ENCODE assay signal across 7 mouse cellular contexts in the genomic region with DNA sequence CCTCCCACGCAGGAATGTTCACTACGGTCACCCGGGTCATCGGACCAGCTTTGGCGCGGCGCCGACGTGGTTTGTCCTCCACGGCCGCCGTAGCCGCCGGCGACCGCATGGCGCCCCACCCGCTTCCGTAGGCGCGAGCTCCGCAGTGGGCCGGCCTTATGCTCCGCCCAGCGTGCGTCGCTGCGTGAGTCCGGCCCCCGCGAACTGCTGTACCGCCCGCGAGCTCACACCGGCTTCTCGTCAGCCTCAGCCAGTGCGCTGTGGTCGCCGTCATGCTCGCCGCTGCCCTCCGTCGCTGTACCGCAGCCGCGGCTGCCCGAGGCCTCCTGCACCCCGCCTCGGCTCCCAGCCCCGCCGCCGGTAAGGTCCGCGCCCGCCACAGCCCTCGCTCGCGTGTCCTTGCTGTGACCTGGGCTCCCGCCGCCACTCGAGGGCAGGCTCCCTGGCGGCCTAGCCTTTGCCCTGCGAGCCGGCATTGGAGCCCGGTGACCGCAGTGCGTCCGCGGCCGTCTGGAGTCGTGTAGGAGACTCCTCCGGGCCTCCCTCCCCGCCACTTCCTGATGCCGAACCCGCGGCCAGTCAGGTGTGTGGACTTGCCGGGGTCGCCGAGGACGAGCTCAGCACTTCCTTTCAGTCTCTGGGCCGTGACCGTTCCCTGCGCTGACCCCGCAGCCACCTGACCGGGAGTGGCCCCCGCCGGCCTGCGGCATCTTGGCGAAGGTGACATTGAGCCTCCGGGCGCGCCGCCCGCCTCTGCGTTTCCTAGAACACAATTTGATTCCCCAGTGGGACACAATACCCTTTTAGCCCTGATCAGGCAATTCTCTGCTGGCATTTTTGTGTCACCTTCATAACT. TPM values are rescaled to one million over a fixed set of nuclear protein-coding genes. Genes with fewer than 3 reads are reported as not detected.
DNase-seq lines count a peak whose midpoint lies in the region; ATAC-seq and TF ChIP-seq lines count a peak whose summit lies in the region.

A gene (plus strand): TSS at position 219 of the 856 bp plus-strand sequence.

- no peaks in the 10 kb centered on the region for H3K9me3 ChIP-seq in intestine, postnatal 0 days (ENCODE audit: control insufficient read depth)
- H3K9me3 ChIP-seq in midbrain, embryonic 12.5 days, result no peaks in the 10 kb centered on the region

- TF ChIP-seq POLR2A in small intestine, adult 2 months (IDR thresholded peaks at IDR 0.05; ENCODE audit: low read depth, low read length), result peak; percentile 93

- no peaks in the 10 kb centered on the region for H3K27me3 ChIP-seq in intestine, postnatal 0 days (replicated peaks; ENCODE audit: control insufficient read depth, insufficient read depth, low read length)
- H3K27me3 ChIP-seq in midbrain, embryonic 12.5 days, result no peaks in the 10 kb centered on the region
- no peaks in the 10 kb centered on the region for H3K27me3 ChIP-seq in small intestine, adult 2 months (ENCODE audit: control insufficient read depth, insufficient read depth, low read length)

- peak within 1 kb of the TSS; percentile 96 for H3K4me3 ChIP-seq in intestine, postnatal 0 days (ENCODE audit: low read depth, low read length)
- H3K4me3 ChIP-seq in midbrain, embryonic 12.5 days, result peak within 1 kb of the TSS; percentile 97
- peak within 1 kb of the TSS; percentile 90 for H3K4me3 ChIP-seq in small intestine, adult 2 months (ENCODE audit: low read depth, low read length)

- H3K4me2 ChIP-seq in intestine, postnatal 0 days (replicated peaks; ENCODE audit: low read depth), result peak within 1 kb of the TSS; percentile 76
- H3K4me2 ChIP-seq in midbrain, embryonic 12.5 days (replicated peaks), result peak within 1 kb of the TSS; percentile 80

- TF ChIP-seq CTCF in intestine, postnatal 0 days (IDR thresholded peaks at IDR 0.05; ENCODE audit: low read depth), result 0 out of 2 replicates have a peak, but pooled peaks have one; percentile 13
- no peak for TF ChIP-seq CTCF in small intestine, adult 2 months (IDR thresholded peaks at IDR 0.05; ENCODE audit: extremely low read depth, insufficient read length, insufficient replicate concordance, low read depth, low read length)

- H3K9ac ChIP-seq in intestine, postnatal 0 days (ENCODE audit: low read depth, low read length), result peak within 1 kb of the TSS; percentile 97
- peak within 1 kb of the TSS; percentile 96 for H3K9ac ChIP-seq in midbrain, embryonic 12.5 days (replicated peaks)

- WGBS in intestine, postnatal 0 days, result under 1% methylated on average over 91 of the region's 95 CpGs
- WGBS in midbrain, embryonic 12.5 days, result under 1% methylated on average over 95 of the region's 95 CpGs
- under 1% methylated on average over 95 of the region's 95 CpGs for WGBS in small intestine, adult 2 months

- H3K4me1 ChIP-seq in intestine, postnatal 0 days (replicated peaks; ENCODE audit: control insufficient read depth, insufficient read depth, low read length), result peaks cover 16% of the 10 kb centered on the region; the same call in 1 of the 2 replicates
- H3K4me1 ChIP-seq in midbrain, embryonic 12.5 days, result peaks cover 33% of the 10 kb centered on the region
- peaks cover 3% of the 10 kb centered on the region; the same call in 1 of the 2 replicates for H3K4me1 ChIP-seq in small intestine, adult 2 months (ENCODE audit: control insufficient read depth, insufficient read depth, insufficient read length, low read length)

- intact Hi-C loops in left cerebral cortex, postnatal 4 days (cut with DNase I), result no loop called here

- peak; percentile 90 for DNase-seq in adrenal gland, adult 8-10 months
- peak; percentile 90 for DNase-seq in embryo, embryonic 9.5 days (ENCODE audit: extremely low spot score)
- DNase-seq in gastrocnemius, postnatal 4 days (ENCODE audit: low spot score in 2 of 2), result peak; percentile 93 to 96
- peak; percentile 94 for DNase-seq in left cerebral cortex, postnatal 4 days

- no peaks in the 10 kb centered on the region; the same call in 1 of the 2 replicates for H3K36me3 ChIP-seq in intestine, postnatal 0 days (ENCODE audit: control insufficient read depth, insufficient read depth)
- H3K36me3 ChIP-seq in midbrain, embryonic 12.5 days, result no peaks in the 10 kb centered on the region
- 0 out of 2 replicates have a peak, but pooled peaks cover 2% of the 10 kb centered on the region for H3K36me3 ChIP-seq in small intestine, adult 2 months (ENCODE audit: control insufficient read depth, insufficient read depth, low read length)

- peak within 1 kb of the TSS; percentile 99 for H3K27ac ChIP-seq in intestine, postnatal 0 days (ENCODE audit: low read depth, low read length)
- peak within 1 kb of the TSS; percentile 93 for H3K27ac ChIP-seq in midbrain, embryonic 12.5 days (replicated peaks)
- peak within 1 kb of the TSS; percentile 97 for H3K27ac ChIP-seq in small intestine, adult 2 months (ENCODE audit: insufficient read depth, low read depth, low read length)

- peak; percentile 96 for ATAC-seq in intestine, postnatal 0 days
- peak; percentile 92 for ATAC-seq in midbrain, embryonic 12.5 days (ENCODE audit: low FRiP score, low read depth)

RNA-seq across cellular contexts. Expression of the gene that starts here (rescaled TPM):
- total RNA-seq in adrenal gland, adult 8-10 months (2022), result 100 to 1,000 TPM; 236 to 400 (median 335) TPM
- 100 to 1,000 TPM; 639 to 672 TPM for total RNA-seq in gastrocnemius, postnatal 4 days (2021)
- polyA plus RNA-seq in intestine, postnatal 0 days (2015; fragmentation: Nextera tagmentation; extraction: Ambion mirVana), result 1,449 and 1,523 TPM in 2 replicates
- 100 to 1,000 TPM; 405 to 408 TPM for total RNA-seq in left cerebral cortex, postnatal 4 days (2021)
- 705 and 706 TPM in 2 replicates for polyA plus RNA-seq in midbrain, embryonic 12.5 days (2016; fragmentation: Nextera tagmentation; extraction: Ambion mirVana)
- polyA plus RNA-seq in small intestine, adult 2 months (2012; rRNA removed), result 952 and 1,569 TPM in 2 replicates

Comparison
In these comparisons a context has a peak if more than half of its experiments do, and no peak if none do; other contexts are left out.
1. Peak in every context shown above with its lines: DNase-seq, ATAC-seq, H3K4me3 ChIP-seq and H3K27ac ChIP-seq.